Mouse (Mus musculus) MEL (cell line): ENCODE data around the gene Gm10642. TPM values are rescaled to one million over a fixed set of nuclear protein-coding genes. Genes with fewer than 3 reads are reported as not detected.
A peak's percentile ranks its signal among the peaks of the same experiment; 100 is the strongest.

ENCODE experiments used
- DNase-seq: peaks from one replicate; pipeline ENCODE4 v3.0.0; 2011; ENCODE audit warnings: low read depth, low spot score
- H3K27ac ChIP-seq: 2 replicates; pipeline ENCODE4 v1.5.1; 2012; ENCODE audit warnings: low read depth, mild to moderate bottlenecking, control low read depth, low read length, moderate library complexity; ENCODE audit not compliant: control insufficient read depth
- H3K27me3 ChIP-seq, 2 experiments: fragments of 150-350 bp in 1 of 2; sonication (generic) in 1 of 2; 2 replicates each; pipeline ENCODE4 v1.6.1; 2012; ENCODE audit warnings: low read length in 2 of 2, mild to moderate bottlenecking in 2 of 2, improper control_type of control experiment in 1 of 2, moderate library complexity in 1 of 2; ENCODE audit not compliant: insufficient read depth in 2 of 2, control insufficient read depth in 1 of 2
- H3K36me3 ChIP-seq, 2 experiments: 2 replicates each; pipeline ENCODE4 v1.6.1; 2012 to 2014; ENCODE audit warnings: low read length in 2 of 2, improper control_type of control experiment in 1 of 2, inconsistent platforms in 1 of 2, mild to moderate bottlenecking in 1 of 2; ENCODE audit not compliant: insufficient read depth in 2 of 2, control insufficient read depth in 1 of 2
- H3K4me1 ChIP-seq, 2 experiments: fragments of 150-350 bp in 1 of 2; sonication (generic) in 1 of 2; 2 replicates each; pipeline ENCODE4 v1.6.1; 2012; ENCODE audit warnings: low read length in 2 of 2, improper control_type of control experiment in 1 of 2, mild to moderate bottlenecking in 1 of 2; ENCODE audit not compliant: insufficient read depth in 2 of 2, control insufficient read depth in 1 of 2
- H3K4me3 ChIP-seq, 2 experiments: fragments of 150-350 bp in 1 of 2; sonication (generic) in 1 of 2; 2 replicates each; pipeline ENCODE4 v1.5.1; 2012; ENCODE audit warnings: low read depth in 2 of 2, low read length in 2 of 2, mild to moderate bottlenecking in 2 of 2, moderate library complexity in 2 of 2, control low read depth in 1 of 2, improper control_type of control experiment in 1 of 2; ENCODE audit not compliant: control insufficient read depth in 1 of 2, insufficient read depth in 1 of 2
- H3K79me2 ChIP-seq: 2 replicates; pipeline ENCODE4 v1.6.1; 2012; ENCODE audit warnings: mild to moderate bottlenecking, low read length, moderate library complexity; ENCODE audit not compliant: control insufficient read depth, poor library complexity, insufficient read depth
- H3K9ac ChIP-seq: 2 replicates; pipeline ENCODE4 v1.6.1; 2012; ENCODE audit warnings: low read depth, mild to moderate bottlenecking, control low read depth, low read length, moderate library complexity; ENCODE audit not compliant: control insufficient read depth, poor library complexity, severe bottlenecking
- H3K9me3 ChIP-seq: fragments of 150-350 bp; sonication (generic); replicated peaks from 2 replicates; pipeline ENCODE4 v1.6.1; 2012; ENCODE audit warnings: mild to moderate bottlenecking, low read length, improper control_type of control experiment, moderate library complexity; ENCODE audit not compliant: insufficient read depth
- CHD1 ChIP-seq: IDR thresholded peaks from 2 replicates; pipeline ENCODE4 v1.6.1; 2012; ENCODE audit warnings: low read depth, mild to moderate bottlenecking, inconsistent platforms, low read length, improper control_type of control experiment
- CHD2 ChIP-seq: IDR thresholded peaks from 2 replicates; pipeline ENCODE4 v1.6.1; 2011; ENCODE audit warnings: low read length, improper control_type of control experiment
- CTCF ChIP-seq, 3 experiments: IDR thresholded peaks in 2 of 3; conservative IDR thresholded peaks in 1 of 3; 2 replicates each; pipeline ENCODE4 v1.5.1; 2011 to 2012; ENCODE audit warnings: low read length in 3 of 3, low read depth in 2 of 3, mild to moderate bottlenecking in 2 of 3, improper control_type of control experiment in 1 of 3, inconsistent platforms in 1 of 3, mixed read lengths in 1 of 3, moderate library complexity in 1 of 3; ENCODE audit not compliant: control insufficient read depth in 1 of 3, insufficient read depth in 1 of 3, poor library complexity in 1 of 3, severe bottlenecking in 1 of 3
- E2F4 ChIP-seq: IDR thresholded peaks from 2 replicates; pipeline ENCODE4 v1.6.1; 2011; ENCODE audit warnings: low read depth, low read length, improper control_type of control experiment, borderline replicate concordance
- EP300 ChIP-seq, 2 experiments: IDR thresholded peaks; 2 replicates each; pipeline ENCODE4 v1.6.1; 2011; ENCODE audit warnings: improper control_type of control experiment in 2 of 2, low read length in 2 of 2, low read depth in 1 of 2, mild to moderate bottlenecking in 1 of 2
- GABPA ChIP-seq: IDR thresholded peaks from 2 replicates; pipeline ENCODE4 v1.6.1; 2012; ENCODE audit warnings: low read depth, mild to moderate bottlenecking, inconsistent platforms, low read length, improper control_type of control experiment, moderate library complexity
- GATA1 ChIP-seq: IDR thresholded peaks from 2 replicates; pipeline ENCODE4 v1.6.1; 2011; ENCODE audit warnings: low read depth, low read length, improper control_type of control experiment
- JUND ChIP-seq: IDR thresholded peaks from 2 replicates; pipeline ENCODE4 v1.6.1; 2011; ENCODE audit warnings: low read depth, mild to moderate bottlenecking, improper control_type of control experiment, low read length
- KAT2A ChIP-seq: conservative IDR thresholded peaks from 2 replicates; pipeline ENCODE4 v1.6.1; 2012; ENCODE audit warnings: low read depth, low read length, improper control_type of control experiment, inconsistent platforms
- MAFK ChIP-seq: IDR thresholded peaks from 2 replicates; pipeline ENCODE4 v1.6.1; 2011; ENCODE audit warnings: low read depth, mild to moderate bottlenecking, low read length, improper control_type of control experiment, borderline replicate concordance
- MXI1 ChIP-seq: IDR thresholded peaks from 2 replicates; pipeline ENCODE4 v1.6.1; 2011; ENCODE audit warnings: mild to moderate bottlenecking, low read depth, low read length, improper control_type of control experiment
- MYC ChIP-seq: IDR thresholded peaks from 2 replicates; pipeline ENCODE4 v1.6.1; 2011; ENCODE audit warnings: low read depth, mild to moderate bottlenecking, low read length, improper control_type of control experiment, moderate library complexity
- POLR2AphosphoS5 ChIP-seq: IDR thresholded peaks from 2 replicates; pipeline ENCODE4 v1.6.1; 2012; ENCODE audit warnings: low read depth, borderline replicate concordance, mild to moderate bottlenecking, inconsistent platforms, low read length, moderate library complexity, mixed read lengths
- RAD21 ChIP-seq: IDR thresholded peaks from 2 replicates; pipeline ENCODE4 v1.6.1; 2011; ENCODE audit warnings: mild to moderate bottlenecking, low read depth, low read length, improper control_type of control experiment
- SIN3A ChIP-seq: IDR thresholded peaks from 2 replicates; pipeline ENCODE4 v1.6.1; 2012; ENCODE audit warnings: low read length, improper control_type of control experiment, inconsistent platforms
- SMC3 ChIP-seq: IDR thresholded peaks from 2 replicates; pipeline ENCODE4 v1.6.1; 2011; ENCODE audit warnings: low read depth, low read length, improper control_type of control experiment
- TCF12 ChIP-seq: IDR thresholded peaks from 2 replicates; pipeline ENCODE4 v1.6.1; 2014; ENCODE audit warnings: low read depth, mild to moderate bottlenecking, inconsistent platforms, low read length, improper control_type of control experiment, moderate library complexity
- USF2 ChIP-seq, 2 experiments: IDR thresholded peaks; 2 replicates each; pipeline ENCODE4 v1.6.1; 2011 to 2012; ENCODE audit warnings: improper control_type of control experiment in 2 of 2, low read length in 2 of 2, borderline replicate concordance in 1 of 2, inconsistent platforms in 1 of 2, low read depth in 1 of 2, mild to moderate bottlenecking in 1 of 2; ENCODE audit not compliant: insufficient read depth in 1 of 2
- ZC3H11A ChIP-seq: IDR thresholded peaks from 2 replicates; pipeline ENCODE4 v1.6.1; 2012; ENCODE audit warnings: low read depth, mild to moderate bottlenecking, inconsistent platforms, low read length, improper control_type of control experiment
- ZMIZ1 ChIP-seq: IDR thresholded peaks from 2 replicates; pipeline ENCODE4 v1.6.1; 2012; ENCODE audit warnings: low read depth, mild to moderate bottlenecking, inconsistent platforms, low read length, improper control_type of control experiment, moderate library complexity
- ZNF384 ChIP-seq: IDR thresholded peaks from 2 replicates; pipeline ENCODE4 v1.6.1; 2012; ENCODE audit warnings: low read depth, mild to moderate bottlenecking, inconsistent platforms, low read length, improper control_type of control experiment
- polyA plus RNA-seq, 2 experiments: library from polyadenylated mRNA; stranded (reverse) in 1 of 2; unstranded in 1 of 2; fragments of >175 nt in 1 of 2; fragments of >200 nt in 1 of 2; gene quantifications; 2 replicates each; pipeline versions ENCODE4 v1.2.1 to v1.2.4; 2012; ENCODE audit warnings: low replicate concordance in 2 of 2, low read depth in 1 of 2; ENCODE audit not compliant: insufficient read length in 2 of 2, insufficient read depth in 1 of 2, missing spikeins in 1 of 2
- total RNA-seq: library from RNA; depleted of rRNA; stranded (reverse); fragments of 300-350 nt; gene quantifications from 2 replicates; pipeline ENCODE4 v1.2.3, GENCODE M21; 2012

Gm10642 gene
- total and polyA plus RNA-seq, 3 experiments, result 1.3 TPM; not detected in 1

DNA sequence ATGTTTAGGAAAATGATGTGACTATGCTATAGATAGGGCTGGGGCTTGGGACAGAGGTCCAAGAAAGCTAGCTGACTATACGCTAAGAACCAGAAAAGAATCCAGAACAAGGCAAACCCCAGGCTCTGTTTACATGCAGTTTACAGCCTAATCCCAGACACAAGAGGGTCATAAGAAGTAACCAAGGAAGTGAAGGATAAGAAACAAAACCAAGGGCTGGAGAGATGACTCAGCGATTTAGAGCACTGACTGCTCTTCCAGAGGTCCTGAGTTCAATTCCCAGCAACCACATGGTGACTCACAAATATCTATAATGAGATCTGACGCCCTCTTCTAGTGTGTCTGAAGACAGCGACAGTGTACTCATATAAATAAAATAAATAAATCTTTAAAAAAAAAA lies 19.1 kb downstream of the Gm10642 start:
- H3K9me3 ChIP-seq, result no peaks in the 10 kb centered on the region
- peak overlapping the region in 1 of 2 experiments; percentile 58; a peak in 2 of 4 replicates for H3K4me3 ChIP-seq
- peaks cover 7 to 15% of the 10 kb centered on the region in 2 experiments for H3K4me1 ChIP-seq
- peak overlapping the region; percentile 44; the same call in 1 of the 2 replicates for H3K27ac ChIP-seq
- TF ChIP-seq JUND, result 0 out of 2 replicates have a peak, but pooled peaks have one; percentile 17
- TF ChIP-seq USF2 (IDR thresholded peaks at IDR 0.05; ENCODE audit: borderline replicate concordance in 1 of 2, insufficient read depth in 1 of 2, low read depth in 1 of 2, low read length in 2 of 2), result no peak
- no peak for TF ChIP-seq EP300 (IDR thresholded peaks at IDR 0.05; ENCODE audit: low read depth in 1 of 2, low read length in 2 of 2)
- no peak for TF ChIP-seq TCF12
- no peak for TF ChIP-seq E2F4
- TF ChIP-seq POLR2AphosphoS5, result no peak
- TF ChIP-seq CHD2, result no peak
- no peak for TF ChIP-seq CTCF (IDR thresholded peaks at IDR 0.05 in 2 of 3, conservative IDR thresholded peaks at IDR 0.05 in 1 of 3; ENCODE audit: control insufficient read depth in 1 of 3, insufficient read depth in 1 of 3, low read depth in 2 of 3, low read length in 3 of 3, poor library complexity in 1 of 3, severe bottlenecking in 1 of 3)
- TF ChIP-seq CHD1, result no peak
- no peak for TF ChIP-seq ZMIZ1
- TF ChIP-seq MXI1, result peak; percentile 23
- TF ChIP-seq SIN3A, result peak; percentile 26; the same call in 1 of the 2 replicates
- peak; percentile 37; the same call in 1 of the 2 replicates for TF ChIP-seq GABPA
- TF ChIP-seq MAFK, result peak; percentile 77; the same call in 1 of the 2 replicates
- TF ChIP-seq KAT2A, result no peak
- peak; percentile 43; the same call in 1 of the 2 replicates for TF ChIP-seq MYC
- no peak for TF ChIP-seq ZNF384
- DNase-seq, result peak; percentile 75
- no peak overlapping the region for H3K9ac ChIP-seq
- peaks cover 0 to 21% of the 10 kb centered on the region in 2 experiments; a peak in 2 of 4 replicates for H3K36me3 ChIP-seq
- H3K79me2 ChIP-seq, result peaks cover 15% of the 10 kb centered on the region
- H3K27me3 ChIP-seq, result no peaks in the 10 kb centered on the region

DNA sequence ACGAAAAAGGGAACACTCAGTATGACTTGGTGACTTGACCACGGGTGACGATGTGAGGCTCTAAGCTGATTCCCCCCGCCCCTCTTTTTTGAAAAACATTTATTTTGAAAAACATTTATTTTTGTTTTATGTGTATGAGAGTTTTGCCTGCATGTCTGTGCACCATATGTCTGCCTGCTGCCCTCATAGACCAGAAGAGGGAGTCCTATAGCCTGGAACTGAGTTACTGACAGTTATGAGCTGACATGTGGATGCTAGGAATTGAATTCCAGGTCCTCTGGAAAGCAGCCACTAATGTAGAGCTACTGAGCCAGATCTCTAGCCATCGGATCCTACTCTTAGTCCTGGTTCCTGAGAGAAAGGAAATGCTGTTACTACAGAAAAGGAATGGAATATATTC lies 19.9 kb downstream of the Gm10642 start:
- Histone ChIP-seq H3K27me3 (no peaks in the 10 kb centered on the region), H3K4me1 (peaks cover 6 to 9% of the 10 kb centered on the region in 2 experiments), H3K36me3 (peaks cover 0 to 17% of the 10 kb centered on the region in 2 experiments; a peak in 3 of 4 replicates), H3K4me3 (peak overlapping the region; percentile 40 to 58), H3K9me3 (no peaks in the 10 kb centered on the region), H3K9ac (peak overlapping the region; percentile 30), H3K79me2 (peaks cover 19% of the 10 kb centered on the region), H3K27ac (peak overlapping the region; percentile 61)
- TF ChIP-seq POLR2AphosphoS5, result no peak
- TF ChIP-seq USF2 (IDR thresholded peaks at IDR 0.05; ENCODE audit: borderline replicate concordance in 1 of 2, insufficient read depth in 1 of 2, low read depth in 1 of 2, low read length in 2 of 2), result no peak
- peak; percentile 68 for TF ChIP-seq RAD21
- TF ChIP-seq MXI1, result peak; percentile 76
- peak; percentile 59 for TF ChIP-seq SIN3A
- peak; percentile 77; the same call in 1 of the 2 replicates for TF ChIP-seq MYC
- TF ChIP-seq CHD2, result no peak
- peak; percentile 72 for TF ChIP-seq ZC3H11A
- TF ChIP-seq GATA1, result no peak
- no peak for TF ChIP-seq CHD1
- peak; percentile 80 for TF ChIP-seq SMC3
- TF ChIP-seq CTCF (IDR thresholded peaks at IDR 0.05 in 2 of 3, conservative IDR thresholded peaks at IDR 0.05 in 1 of 3; ENCODE audit: control insufficient read depth in 1 of 3, insufficient read depth in 1 of 3, low read depth in 2 of 3, low read length in 3 of 3, poor library complexity in 1 of 3, severe bottlenecking in 1 of 3), result peak; percentile 34 to 73 (median 54); a peak in 5 of 6 replicates
- DNase-seq, result no peak
